Mouse (Mus musculus): Measurements from ENCODE around the gene Ackr2.

DNA sequence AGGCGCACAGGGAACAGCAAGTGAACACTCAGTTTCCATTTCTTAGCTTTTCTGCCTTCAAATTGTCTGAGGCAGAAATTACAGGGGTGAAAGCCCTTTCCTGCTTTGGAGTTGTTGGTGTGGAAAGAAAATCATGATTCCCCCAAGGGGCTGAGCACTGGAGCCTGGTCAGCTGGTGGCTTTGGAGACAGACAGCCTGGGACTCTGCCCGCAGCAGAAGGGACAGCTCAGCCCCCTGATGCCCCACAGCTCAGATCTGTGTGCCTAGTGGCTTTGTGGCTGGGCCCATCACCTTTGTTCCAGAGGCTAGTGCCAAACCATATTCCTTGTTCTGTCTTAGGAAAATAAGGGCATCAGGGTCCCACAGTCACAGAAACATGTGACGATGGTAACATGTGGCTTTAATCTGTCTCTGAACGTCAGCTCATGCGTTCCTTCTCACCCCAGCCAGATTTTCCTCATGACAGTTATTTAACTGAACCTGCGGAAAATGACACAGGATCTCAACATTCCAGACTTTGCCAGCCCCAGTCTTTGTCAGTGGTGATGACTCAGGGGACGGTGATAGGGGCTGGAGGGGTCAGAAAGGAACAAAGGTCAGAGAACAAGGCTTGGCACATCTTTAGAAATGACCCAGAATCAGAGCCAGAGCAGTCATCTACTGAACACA, 61.9 kb downstream of the Ackr2 start:
- no peak for TF ChIP-seq CTCF (IDR thresholded peaks at IDR 0.05; ENCODE audit: borderline replicate concordance, insufficient read depth, low read length)
- no peak for TF ChIP-seq POLR2A (IDR thresholded peaks at IDR 0.05; ENCODE audit: low read depth, low read length)

All from embryonic fibroblast, embryonic 13.5 days (primary cell).